1 mouse cellular context compared by ENCODE assay signal in the genomic region with DNA sequence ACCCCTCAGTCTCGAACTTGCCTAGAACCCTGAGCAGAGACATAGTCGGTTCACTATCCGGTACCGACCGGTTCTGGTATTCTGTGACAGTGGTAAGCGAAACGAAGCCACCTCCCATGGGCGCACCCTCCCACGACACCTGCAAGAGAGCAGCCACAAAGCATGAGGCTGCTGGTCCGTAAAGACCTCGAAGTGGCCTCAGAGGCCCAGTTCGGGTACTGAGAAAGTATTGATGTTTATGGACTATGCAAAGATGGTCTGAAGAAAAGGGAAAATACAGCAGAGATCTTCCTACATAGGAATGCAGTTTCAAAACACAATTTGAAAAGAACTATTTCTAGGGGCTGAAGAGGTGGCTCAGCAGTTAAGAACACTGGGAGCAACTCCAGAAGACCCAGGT.
TF ChIP-seq lines count a peak whose summit lies in the region.

No protein-coding gene starts in this region.

TF ChIP-seq in CH12.LX, 34 proteins besides CTCF, POLR2A, EP300 and RAD21 (continued from another document):
- TF ChIP-seq BHLHE40 (IDR thresholded peaks at IDR 0.05; ENCODE audit: low read depth, low read length) (peak; percentile 82), ZC3H11A (IDR thresholded peaks at IDR 0.05; ENCODE audit: low read depth, low read length) (no peak), JUN (IDR thresholded peaks at IDR 0.05; ENCODE audit: insufficient read depth, low read depth, low read length) (no peak), JUND (conservative IDR thresholded peaks at IDR 0.05; ENCODE audit: low read depth, low read length) (no peak), ETS1 (conservative IDR thresholded peaks at IDR 0.05; ENCODE audit: low read depth, low read length) (peak; percentile 50), MAZ (IDR thresholded peaks at IDR 0.05; ENCODE audit: low read depth, low read length) (0 out of 2 replicates have a peak, but pooled peaks have one; percentile 11)
